Mouse (Mus musculus): ENCODE measurements at regions not wholly inside any gene's neighbourhood (a gene's known extent, or its start where the extent isn't known, plus 50 kb on each side); places are given as distances from the start of the nearest gene placed in this dataset.
"Not testable (repeated sequence)": the region's sequence is repeated elsewhere in the genome, so short reads cannot be mapped to it uniquely, and the experiment has no call there.

DNA sequence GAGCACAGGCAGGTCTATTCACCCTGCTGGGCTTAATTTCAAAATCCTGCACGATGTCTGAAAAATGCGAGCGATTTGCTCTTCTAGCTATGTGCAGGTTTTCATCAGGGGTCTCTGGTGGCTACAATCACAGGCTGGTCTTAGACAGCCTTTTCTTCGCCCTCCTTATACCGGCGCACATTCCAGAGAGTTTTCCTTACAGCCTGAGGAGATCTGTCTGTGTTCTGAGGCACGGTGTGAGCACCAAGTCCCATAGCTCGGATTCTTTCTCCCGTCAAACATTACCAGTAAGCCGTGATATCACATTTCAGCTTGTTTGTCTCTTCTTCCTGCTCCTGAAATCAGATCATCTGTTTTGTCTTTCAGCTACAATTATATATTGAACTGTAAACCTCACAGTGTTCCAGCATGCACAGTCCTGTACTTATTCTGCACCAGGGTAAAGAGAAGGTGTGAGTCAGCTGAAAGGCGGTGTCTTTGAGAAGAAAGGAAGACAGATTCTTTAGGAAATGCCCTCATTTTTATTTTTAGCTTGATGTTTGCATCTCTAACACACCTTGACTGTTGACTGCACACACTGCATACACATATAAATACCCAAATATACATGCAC lies 161.6 kb downstream of the Srek1 start:
- no peaks in the 10 kb centered on the region for H3K4me1 ChIP-seq (replicated peaks; ENCODE audit: low read depth, low read length)
- H3K27me3 ChIP-seq (ENCODE audit: insufficient read depth, low read length): peaks cover 14% of the 10 kb centered on the region
- H3K4me3 ChIP-seq (replicated peaks; ENCODE audit: low read length): no peak overlapping the region
- H3K9me3 ChIP-seq (ENCODE audit: low read length): peaks cover 10% of the 10 kb centered on the region
- TF ChIP-seq NANOG (IDR thresholded peaks at IDR 0.05; ENCODE audit: borderline replicate concordance, low read length) (no peak), CTCF (conservative IDR thresholded peaks at IDR 0.05; ENCODE audit: low read length) (no peak), POU5F1 (IDR thresholded peaks at IDR 0.05; ENCODE audit: borderline replicate concordance, low read length) (no peak)
- H3K36me3 ChIP-seq (ENCODE audit: insufficient read depth, low read length): no peaks in the 10 kb centered on the region

DNA sequence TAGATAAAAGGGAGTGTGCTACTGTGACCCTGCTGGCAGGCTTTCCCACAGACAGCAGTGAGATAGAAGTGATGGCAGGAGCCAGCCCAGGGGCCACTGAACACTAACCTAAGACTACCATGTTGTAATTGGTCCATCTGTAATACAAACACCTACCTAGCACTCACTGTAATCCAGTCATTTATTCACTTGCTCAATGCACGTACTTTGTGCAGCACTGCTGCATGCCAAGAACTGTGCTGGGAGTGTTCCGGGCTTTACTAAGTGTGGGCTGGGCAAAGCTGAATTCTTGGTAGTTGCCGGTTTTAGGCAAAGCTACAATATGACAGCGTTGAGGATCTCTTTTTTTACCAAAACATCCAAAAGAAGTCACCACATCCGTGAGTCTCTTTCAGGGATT lies 172.1 kb downstream of the Srek1 start:
- Histone ChIP-seq H3K36me3 (ENCODE audit: insufficient read depth, low read length) (no peaks in the 10 kb centered on the region), H3K9me3 (ENCODE audit: low read length) (no peaks in the 10 kb centered on the region), H3K27me3 (ENCODE audit: insufficient read depth, low read length) (no peaks in the 10 kb centered on the region), H3K4me3 (replicated peaks; ENCODE audit: low read length) (no peak overlapping the region), H3K4me1 (replicated peaks; ENCODE audit: low read depth, low read length) (no peaks in the 10 kb centered on the region)
- no peak for TF ChIP-seq NANOG (IDR thresholded peaks at IDR 0.05; ENCODE audit: borderline replicate concordance, low read length)

DNA sequence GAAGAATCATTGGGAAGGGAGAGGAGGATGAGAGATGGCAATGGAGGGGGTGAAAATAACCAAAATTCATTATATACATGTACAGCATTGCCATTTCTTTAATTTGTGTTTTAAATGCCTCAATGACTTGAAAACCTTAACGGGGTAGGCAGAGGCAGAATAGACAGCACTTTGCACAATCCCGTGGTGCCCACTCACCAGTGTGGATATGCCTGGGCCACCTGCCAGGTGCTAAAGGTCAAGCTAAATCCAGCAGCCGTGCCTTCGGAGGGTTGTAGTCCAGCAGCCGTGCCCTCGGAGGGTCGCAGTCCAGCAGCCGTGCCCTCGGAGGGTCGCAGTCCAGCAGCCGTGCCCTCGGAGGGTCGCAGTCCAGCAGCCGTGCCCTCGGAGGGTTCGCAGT lies 182.0 kb downstream of the Srek1 start:
- H3K27me3 ChIP-seq (ENCODE audit: insufficient read depth, low read length): no peaks in the 10 kb centered on the region
- H3K4me3 ChIP-seq (replicated peaks; ENCODE audit: low read length): no peak overlapping the region
- 0 out of 2 replicates have a peak, but pooled peaks cover 4% of the 10 kb centered on the region for H3K4me1 ChIP-seq (replicated peaks; ENCODE audit: low read depth, low read length)
- no peaks in the 10 kb centered on the region for H3K9me3 ChIP-seq (ENCODE audit: low read length)
- TF ChIP-seq NANOG (IDR thresholded peaks at IDR 0.05; ENCODE audit: borderline replicate concordance, low read length) (no peak), POU5F1 (IDR thresholded peaks at IDR 0.05; ENCODE audit: borderline replicate concordance, low read length) (no peak), CTCF (conservative IDR thresholded peaks at IDR 0.05; ENCODE audit: low read length) (no peak)
- no peaks in the 10 kb centered on the region for H3K36me3 ChIP-seq (ENCODE audit: insufficient read depth, low read length)

DNA sequence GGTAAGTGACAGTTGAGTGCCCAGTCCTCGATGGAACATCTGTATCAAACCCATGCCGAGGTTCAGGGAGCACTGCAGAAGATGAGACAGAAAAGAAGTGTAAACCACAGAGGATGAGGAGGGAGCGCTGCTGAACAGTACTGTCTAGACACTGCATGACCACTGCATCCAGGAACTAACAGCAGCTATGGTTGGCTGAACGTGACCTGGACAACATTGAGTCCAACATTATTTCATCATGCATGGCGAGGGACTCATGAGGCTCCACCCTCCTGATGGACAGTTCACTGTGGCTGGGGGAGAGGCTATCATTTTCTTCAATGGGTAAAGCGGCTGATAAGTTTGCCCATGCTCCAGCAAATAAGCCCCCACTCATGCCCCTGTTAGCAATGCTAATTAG lies 182.5 kb downstream of the Srek1 start:
- Histone ChIP-seq H3K36me3 (ENCODE audit: insufficient read depth, low read length) (no peaks in the 10 kb centered on the region), H3K4me1 (replicated peaks; ENCODE audit: low read depth, low read length) (0 out of 2 replicates have a peak, but pooled peaks cover 4% of the 10 kb centered on the region), H3K4me3 (replicated peaks; ENCODE audit: low read length) (no peak overlapping the region), H3K27me3 (ENCODE audit: insufficient read depth, low read length) (no peaks in the 10 kb centered on the region), H3K9me3 (ENCODE audit: low read length) (no peaks in the 10 kb centered on the region)
- no peak for TF ChIP-seq NANOG (IDR thresholded peaks at IDR 0.05; ENCODE audit: borderline replicate concordance, low read length)
- no peak for TF ChIP-seq POU5F1 (IDR thresholded peaks at IDR 0.05; ENCODE audit: borderline replicate concordance, low read length)
- no peak for TF ChIP-seq CTCF (conservative IDR thresholded peaks at IDR 0.05; ENCODE audit: low read length)

DNA sequence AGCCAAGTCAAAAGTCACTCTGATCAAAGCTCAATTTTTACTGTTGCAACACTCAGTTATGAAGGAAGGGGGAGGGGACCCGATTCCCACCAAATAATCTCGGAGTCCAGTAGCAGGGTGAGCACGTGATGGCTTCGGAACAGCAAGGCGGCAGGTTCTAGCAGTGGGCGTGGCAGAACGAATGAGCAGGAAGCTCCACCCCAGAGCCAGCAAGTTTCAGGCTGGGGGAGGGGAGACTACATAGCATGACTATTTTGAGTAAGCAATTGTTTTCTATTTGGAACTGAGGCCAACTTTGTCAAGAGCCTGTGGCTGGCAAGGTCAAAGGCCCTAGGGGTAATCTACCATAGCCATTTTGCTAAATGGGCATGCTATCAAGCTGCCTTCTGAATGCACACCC lies 183.0 kb downstream of the Srek1 start:
- H3K9me3 ChIP-seq (ENCODE audit: low read length); H3K4me3 ChIP-seq (replicated peaks; ENCODE audit: low read length); H3K27me3 ChIP-seq (ENCODE audit: insufficient read depth, low read length); H3K36me3 ChIP-seq (ENCODE audit: insufficient read depth, low read length); H3K4me1 ChIP-seq (replicated peaks; ENCODE audit: low read depth, low read length): not testable (repeated sequence)

DNA sequence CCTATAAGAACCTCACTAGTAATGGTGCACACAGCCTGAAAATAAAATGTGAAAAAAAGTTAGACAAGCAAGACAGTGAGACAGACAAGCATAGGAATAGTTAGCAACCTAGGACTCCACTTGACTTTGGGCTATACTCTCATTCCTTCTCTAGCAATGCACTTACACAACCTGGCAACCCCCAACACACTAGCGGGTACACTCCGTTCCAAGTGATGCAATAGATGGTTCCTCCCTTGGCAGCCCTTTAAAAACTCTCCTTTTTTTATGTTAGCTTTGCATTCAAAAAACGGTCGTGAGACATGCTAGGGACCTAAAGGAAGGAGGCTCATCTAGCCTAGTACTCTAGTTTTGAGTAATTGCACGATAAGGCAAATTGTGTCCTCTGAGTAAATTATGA lies 184.8 kb downstream of the Srek1 start:
- no peaks in the 10 kb centered on the region for H3K27me3 ChIP-seq (ENCODE audit: insufficient read depth, low read length)
- no peak overlapping the region for H3K4me3 ChIP-seq (replicated peaks; ENCODE audit: low read length)

DNA sequence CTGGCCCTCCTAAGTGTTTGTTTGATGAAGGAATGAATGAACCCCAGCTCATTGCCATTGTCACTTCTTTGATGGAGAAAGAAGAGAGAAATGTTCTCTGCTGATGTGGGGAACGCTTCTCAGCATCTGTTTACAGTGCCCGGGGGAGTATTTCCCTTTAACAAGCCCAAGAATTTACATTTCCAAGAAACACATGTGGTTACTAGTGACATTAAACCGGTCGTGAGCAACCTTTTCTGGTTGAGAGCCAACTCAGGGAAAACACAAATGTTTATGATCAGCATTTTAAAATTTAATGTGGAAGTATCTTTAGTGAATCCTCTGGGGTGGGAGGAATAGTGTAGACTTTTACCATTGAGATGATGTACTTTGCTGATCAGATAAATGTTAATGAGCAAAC lies 197.6 kb downstream of the Srek1 start:
- no peak overlapping the region for H3K4me3 ChIP-seq (replicated peaks; ENCODE audit: low read length)
- no peaks in the 10 kb centered on the region for H3K27me3 ChIP-seq (ENCODE audit: insufficient read depth, low read length)
- H3K36me3 ChIP-seq (ENCODE audit: insufficient read depth, low read length): no peaks in the 10 kb centered on the region
- TF ChIP-seq POU5F1 (IDR thresholded peaks at IDR 0.05; ENCODE audit: borderline replicate concordance, low read length) (no peak), NANOG (IDR thresholded peaks at IDR 0.05; ENCODE audit: borderline replicate concordance, low read length) (no peak), CTCF (conservative IDR thresholded peaks at IDR 0.05; ENCODE audit: low read length) (no peak)
- no peaks in the 10 kb centered on the region for H3K9me3 ChIP-seq (ENCODE audit: low read length)
- no peaks in the 10 kb centered on the region for H3K4me1 ChIP-seq (replicated peaks; ENCODE audit: low read depth, low read length)

More for the DNA sequence above, 184.8 kb downstream of the Srek1 start:
- TF ChIP-seq CTCF (conservative IDR thresholded peaks at IDR 0.05; ENCODE audit: low read length) (no peak), POU5F1 (IDR thresholded peaks at IDR 0.05; ENCODE audit: borderline replicate concordance, low read length) (no peak), NANOG (IDR thresholded peaks at IDR 0.05; ENCODE audit: borderline replicate concordance, low read length) (no peak)
- Histone ChIP-seq H3K9me3 (ENCODE audit: low read length) (no peaks in the 10 kb centered on the region), H3K36me3 (ENCODE audit: insufficient read depth, low read length) (no peaks in the 10 kb centered on the region), H3K4me1 (replicated peaks; ENCODE audit: low read depth, low read length) (0 out of 2 replicates have a peak, but pooled peaks cover 4% of the 10 kb centered on the region)

DNA sequence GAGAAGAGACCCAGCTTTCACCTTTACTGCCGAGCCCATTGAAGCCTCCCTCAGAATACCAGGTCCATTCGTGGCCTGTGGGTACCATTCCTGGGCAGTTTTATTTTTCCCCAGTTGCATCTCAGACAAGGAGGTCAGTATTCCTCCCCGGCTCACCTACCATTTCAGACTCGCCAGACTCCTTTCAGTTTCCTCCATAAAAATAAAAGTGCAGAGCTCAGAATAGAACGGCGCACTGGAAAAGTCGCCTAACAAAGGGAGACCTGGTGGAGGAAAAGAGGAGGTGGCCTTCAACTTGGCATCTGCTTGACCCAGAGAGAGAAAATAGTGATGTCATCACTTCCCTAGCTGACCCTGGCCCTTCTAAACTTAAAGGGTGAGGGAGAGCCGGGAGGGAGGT lies 209.7 kb downstream of the Srek1 start:
- 0 out of 2 replicates have a peak, but pooled peaks cover 4% of the 10 kb centered on the region for H3K9me3 ChIP-seq (ENCODE audit: low read length)
- H3K4me1 ChIP-seq (replicated peaks; ENCODE audit: low read depth, low read length): no peaks in the 10 kb centered on the region
- H3K36me3 ChIP-seq (ENCODE audit: insufficient read depth, low read length): no peaks in the 10 kb centered on the region
- no peak for TF ChIP-seq POU5F1 (IDR thresholded peaks at IDR 0.05; ENCODE audit: borderline replicate concordance, low read length)
- no peak for TF ChIP-seq NANOG (IDR thresholded peaks at IDR 0.05; ENCODE audit: borderline replicate concordance, low read length)
- TF ChIP-seq CTCF (conservative IDR thresholded peaks at IDR 0.05; ENCODE audit: low read length): no peak
- 0 out of 2 replicates have a peak, but pooled peaks cover 4% of the 10 kb centered on the region for H3K27me3 ChIP-seq (ENCODE audit: insufficient read depth, low read length)
- H3K4me3 ChIP-seq (replicated peaks; ENCODE audit: low read length): no peak overlapping the region
